Mouse (Mus musculus): Measurements from ENCODE around the gene BC048507.

GRCm38 (mm10) chr13:67850361-67850760, 12.8 kb upstream of the BC048507 start:
- TF ChIP-seq CTCF (IDR thresholded peaks at IDR 0.05; ENCODE audit: low read depth, low read length) (no peak), GATA2 (IDR thresholded peaks at IDR 0.05; ENCODE audit: borderline replicate concordance, low read depth, low read length) (no peak), GATA1 (IDR thresholded peaks at IDR 0.05; ENCODE audit: borderline replicate concordance, low read length) (no peak), TAL1 (conservative IDR thresholded peaks at IDR 0.05; ENCODE audit: low read depth, low read length) (no peak), POLR2AphosphoS5 (IDR thresholded peaks at IDR 0.05; ENCODE audit: insufficient replicate concordance, low read depth, low read length) (no peak)
